Mouse (Mus musculus) myocyte (in vitro differentiated cells): ENCODE measurements around the gene Klhdc2. TPM values are rescaled to one million over a fixed set of nuclear protein-coding genes. Genes with fewer than 3 reads are reported as not detected.
A peak's percentile ranks its signal among the peaks of the same experiment; 100 is the strongest.

ENCODE experiments used
- H3K27me3 ChIP-seq: one replicate; pipeline ENCODE4 v1.6.1; 2011; ENCODE audit not compliant: control insufficient read depth, insufficient read depth, insufficient read length
- H3K36me3 ChIP-seq: one replicate; pipeline ENCODE4 v1.6.1; 2011; ENCODE audit not compliant: control insufficient read depth, insufficient read depth
- H3K4me2 ChIP-seq: one replicate; pipeline ENCODE4 v1.6.1; 2011; ENCODE audit warnings: low read depth, control low read depth
- H3K4me3 ChIP-seq: one replicate; pipeline ENCODE4 v1.5.1; 2011; ENCODE audit warnings: mild to moderate bottlenecking, control low read depth, moderate library complexity
- H3K79me2 ChIP-seq: one replicate; pipeline ENCODE4 v1.6.1; 2011; ENCODE audit not compliant: control insufficient read depth, insufficient read depth
- H3ac ChIP-seq: one replicate; pipeline ENCODE4 v1.6.1; 2011; ENCODE audit not compliant: control insufficient read depth, insufficient read length
- CEBPB ChIP-seq: IDR thresholded peaks from 2 replicates; pipeline ENCODE4 v1.6.1; 2011; ENCODE audit warnings: mild to moderate bottlenecking, moderate library complexity; ENCODE audit not compliant: poor library complexity, insufficient read depth, severe bottlenecking
- E2F4 ChIP-seq: IDR thresholded peaks from one replicate; pipeline ENCODE4 v1.6.1; 2011; ENCODE audit warnings: mild to moderate bottlenecking, control low read depth, moderate library complexity; ENCODE audit not compliant: insufficient read depth
- MAX ChIP-seq: IDR thresholded peaks from one replicate; pipeline ENCODE4 v1.6.1; 2011; ENCODE audit warnings: low read depth, mild to moderate bottlenecking, control low read depth
- MYOD1 ChIP-seq, 3 experiments: IDR thresholded peaks; one replicate each; pipeline ENCODE4 v1.6.1; 2011; ENCODE audit warnings: control low read depth in 2 of 3, low read depth in 2 of 3, mild to moderate bottlenecking in 2 of 3, moderate library complexity in 1 of 3; ENCODE audit not compliant: insufficient read length in 2 of 3, control insufficient read depth in 1 of 3
- MYOG ChIP-seq, 3 experiments: IDR thresholded peaks; one replicate each; pipeline ENCODE4 v1.6.1; 2011; ENCODE audit warnings: control low read depth in 2 of 3, low read depth in 2 of 3, mild to moderate bottlenecking in 2 of 3; ENCODE audit not compliant: insufficient read length in 2 of 3, control insufficient read depth in 1 of 3, insufficient read depth in 1 of 3
- POLR2A ChIP-seq: IDR thresholded peaks from one replicate; pipeline ENCODE4 v1.6.1; 2011; ENCODE audit warnings: low read depth, mild to moderate bottlenecking, control low read depth, moderate library complexity; ENCODE audit not compliant: insufficient read length
- POLR2AphosphoS2 ChIP-seq: IDR thresholded peaks from one replicate; pipeline ENCODE4 v1.6.1; 2011; ENCODE audit warnings: low read depth, control low read depth; ENCODE audit not compliant: insufficient read length
- REST ChIP-seq: IDR thresholded peaks from one replicate; pipeline ENCODE4 v1.6.1; 2011; ENCODE audit warnings: mild to moderate bottlenecking, control low read depth, moderate library complexity; ENCODE audit not compliant: insufficient read depth, insufficient read length
- SRF ChIP-seq: IDR thresholded peaks from one replicate; pipeline ENCODE4 v1.6.1; 2011; ENCODE audit warnings: low read depth; ENCODE audit not compliant: control insufficient read depth, insufficient read length
- TCF12 ChIP-seq: IDR thresholded peaks from one replicate; pipeline ENCODE4 v1.6.1; 2011; ENCODE audit warnings: mild to moderate bottlenecking, control low read depth; ENCODE audit not compliant: poor library complexity, insufficient read depth, severe bottlenecking
- TCF3 ChIP-seq: IDR thresholded peaks from one replicate; pipeline ENCODE4 v1.6.1; 2011; ENCODE audit warnings: low read depth, control low read depth; ENCODE audit not compliant: insufficient read length
- USF1 ChIP-seq: IDR thresholded peaks from one replicate; pipeline ENCODE4 v1.6.1; 2011; ENCODE audit warnings: low read depth, mild to moderate bottlenecking, control low read depth, moderate library complexity
- polyA plus RNA-seq: library from polyadenylated mRNA; unstranded; fragments of >200 nt; fragmentation: generic; extraction: Trizol; gene quantifications from one replicate; pipeline ENCODE4 v1.2.1, GENCODE M21; 2012; ENCODE audit warnings: missing spikeins

Gene Klhdc2
- polyA plus RNA-seq, 1 experiment, result 59.9 TPM

- no peak overlapping the region for H3K4me2 ChIP-seq
- H3K27me3 ChIP-seq, result no peaks in the 10 kb centered on the region
- peaks cover 21% of the 10 kb centered on the region for H3K79me2 ChIP-seq
- H3K4me3 ChIP-seq, result no peak overlapping the region
- H3ac ChIP-seq, result no peak overlapping the region
- TF ChIP-seq POLR2A (no peak), CEBPB (no peak), MAX (no peak), POLR2AphosphoS2 (no peak)
- peaks cover 37% of the 10 kb centered on the region for H3K36me3 ChIP-seq
Measured at GRCm38 (mm10) chr12:69302171-69302570, 5.7 kb downstream of the Klhdc2 start.

- Histone ChIP-seq H3K4me2 (no peak overlapping the region), H3ac (no peak overlapping the region), H3K36me3 (peaks cover 51% of the 10 kb centered on the region), H3K4me3 (no peak overlapping the region), H3K79me2 (peaks cover 2% of the 10 kb centered on the region), H3K27me3 (no peaks in the 10 kb centered on the region)
- TF ChIP-seq TCF3 (no peak), TCF12 (no peak), REST (no peak), CEBPB (no peak), POLR2AphosphoS2 (no peak), MAX (no peak), E2F4 (no peak), USF1 (no peak), MYOD1 (IDR thresholded peaks at IDR 0.05; ENCODE audit: control insufficient read depth in 1 of 3, insufficient read length in 2 of 3, low read depth in 2 of 3) (no peak), POLR2A (no peak), MYOG (IDR thresholded peaks at IDR 0.05; ENCODE audit: control insufficient read depth in 1 of 3, insufficient read depth in 1 of 3, insufficient read length in 2 of 3, low read depth in 2 of 3) (no peak), SRF (no peak)
Measured at GRCm38 (mm10) chr12:69304051-69304450, 7.6 kb downstream of the Klhdc2 start.

GRCm38 (mm10) chr12:69306333-69306732 lies 9.9 kb downstream of the Klhdc2 start:
- Histone ChIP-seq H3K4me2 (no peak overlapping the region), H3ac (no peak overlapping the region), H3K27me3 (no peaks in the 10 kb centered on the region), H3K4me3 (no peak overlapping the region), H3K79me2 (no peaks in the 10 kb centered on the region), H3K36me3 (peaks cover 70% of the 10 kb centered on the region)
- no peak for TF ChIP-seq POLR2A
- TF ChIP-seq MYOD1 (IDR thresholded peaks at IDR 0.05; ENCODE audit: control insufficient read depth in 1 of 3, insufficient read length in 2 of 3, low read depth in 2 of 3), result no peak
- no peak for TF ChIP-seq TCF12
- no peak for TF ChIP-seq SRF
- no peak for TF ChIP-seq POLR2AphosphoS2
- no peak for TF ChIP-seq TCF3
- TF ChIP-seq MAX, result no peak

- Histone ChIP-seq H3K4me2 (no peak overlapping the region), H3K79me2 (no peaks in the 10 kb centered on the region), H3ac (no peak overlapping the region), H3K27me3 (no peaks in the 10 kb centered on the region), H3K4me3 (no peak overlapping the region), H3K36me3 (peaks cover 81% of the 10 kb centered on the region)
- peak; percentile 74 for TF ChIP-seq POLR2AphosphoS2
- TF ChIP-seq TCF12, result no peak
Measured at GRCm38 (mm10) chr12:69309659-69310058, 13.2 kb downstream of the Klhdc2 start.

- no peak overlapping the region for H3K4me2 ChIP-seq
- no peak overlapping the region for H3K4me3 ChIP-seq
- peaks cover 54% of the 10 kb centered on the region for H3K36me3 ChIP-seq
- no peak overlapping the region for H3ac ChIP-seq
- TF ChIP-seq REST (no peak), CEBPB (no peak), SRF (no peak), TCF12 (no peak), MYOD1 (IDR thresholded peaks at IDR 0.05; ENCODE audit: control insufficient read depth in 1 of 3, insufficient read length in 2 of 3, low read depth in 2 of 3) (no peak), POLR2A (no peak)
- no peaks in the 10 kb centered on the region for H3K79me2 ChIP-seq
- H3K27me3 ChIP-seq, result no peaks in the 10 kb centered on the region
Measured at GRCm38 (mm10) chr12:69318431-69318830, 21.9 kb downstream of the Klhdc2 start.

GRCm38 (mm10) chr12:69331187-69331586 lies 34.7 kb downstream of the Klhdc2 start:
- Histone ChIP-seq H3K4me3 (no peak overlapping the region), H3ac (no peak overlapping the region), H3K4me2 (no peak overlapping the region), H3K36me3 (peaks cover 44% of the 10 kb centered on the region), H3K79me2 (no peaks in the 10 kb centered on the region), H3K27me3 (no peaks in the 10 kb centered on the region)
- TF ChIP-seq SRF (no peak), TCF3 (no peak)
